Mouse (Mus musculus): ENCODE results near the gene Scimp. TPM values are rescaled to one million over a fixed set of nuclear protein-coding genes. Genes with fewer than 3 reads are reported as not detected.

Scimp gene
- polyA plus RNA-seq (2015; fragmentation: Nextera tagmentation; extraction: Ambion mirVana) = 0.57 and 1.0 TPM in 2 replicates

DNA sequence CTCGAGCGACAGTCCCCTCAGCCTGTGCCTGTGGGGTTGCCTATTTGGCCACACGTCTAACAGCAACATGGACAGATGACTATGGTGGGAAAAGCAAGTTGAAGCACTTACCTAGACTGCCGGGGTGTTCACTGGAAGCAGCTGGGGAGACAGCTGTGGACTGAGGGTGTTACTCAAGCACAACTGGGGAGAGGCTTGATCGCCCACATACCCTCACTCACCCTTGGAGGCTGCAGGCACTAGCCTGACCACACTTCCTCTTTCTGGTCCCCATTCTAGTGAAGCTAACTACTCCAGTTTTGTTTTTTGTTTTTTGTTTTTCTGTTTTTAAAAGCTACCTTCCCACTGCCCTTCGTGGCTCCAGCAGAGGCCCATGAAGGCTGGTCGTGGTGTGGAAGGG, at the start of gene Scimp:
Gene Scimp (minus strand): TSS at position 222 of the 400 bp plus-strand sequence.
- no peaks in the 10 kb centered on the region for H3K36me3 ChIP-seq (ENCODE audit: control insufficient read depth, insufficient read depth)
- H3K4me3 ChIP-seq (ENCODE audit: low read depth, low read length) = no peak within 1 kb of the TSS
- no peak within 1 kb of the TSS for H3K9ac ChIP-seq (ENCODE audit: low read depth, low read length)
- H3K4me2 ChIP-seq (ENCODE audit: low read depth, low read length) = no peak within 1 kb of the TSS
- WGBS (ENCODE audit: insufficient replicate concordance) = 35% methylated on average over 7 of the region's 7 CpGs
- no peak within 1 kb of the TSS for H3K27ac ChIP-seq (ENCODE audit: low read length)
- H3K9me3 ChIP-seq (replicated peaks; ENCODE audit: control insufficient read depth, low read length) = no peaks in the 10 kb centered on the region
- no peaks in the 10 kb centered on the region for H3K27me3 ChIP-seq (ENCODE audit: control insufficient read depth, insufficient read depth, low read depth, low read length)
- no peaks in the 10 kb centered on the region for H3K4me1 ChIP-seq (ENCODE audit: control insufficient read depth, low read depth, low read length)
- no peak for ATAC-seq (ENCODE audit: low read depth)

DNA sequence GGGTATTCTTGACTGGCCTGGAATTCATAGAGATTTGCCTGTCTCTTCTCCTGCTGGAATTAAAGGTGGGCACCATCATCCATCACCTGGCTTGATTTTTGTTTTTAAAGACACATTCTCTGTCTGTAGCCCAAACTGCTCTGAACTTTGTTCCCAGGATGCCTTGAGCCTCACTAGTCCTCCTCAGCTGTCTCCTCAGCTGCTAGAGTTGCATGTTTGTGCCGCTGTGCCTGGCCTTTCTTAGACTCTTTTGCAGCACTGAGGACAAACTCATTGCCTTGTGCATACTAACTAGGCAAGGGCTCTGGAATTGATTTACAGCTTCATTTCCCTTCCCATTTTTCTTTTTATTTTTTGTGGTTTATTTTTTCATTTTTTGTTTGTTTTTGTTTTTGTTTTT, 48.0 kb upstream of the Scimp start:
- WGBS (ENCODE audit: insufficient replicate concordance) = 86% methylated on average over 1 of the region's 1 CpGs
- Histone ChIP-seq H3K4me3 (ENCODE audit: low read depth, low read length) (no peak overlapping the region), H3K36me3 (ENCODE audit: control insufficient read depth, insufficient read depth) (no peaks in the 10 kb centered on the region), H3K27me3 (ENCODE audit: control insufficient read depth, insufficient read depth, low read depth, low read length) (no peaks in the 10 kb centered on the region), H3K27ac (ENCODE audit: low read length) (no peak overlapping the region), H3K4me2 (ENCODE audit: low read depth, low read length) (no peak overlapping the region), H3K9ac (ENCODE audit: low read depth, low read length) (no peak overlapping the region), H3K9me3 (replicated peaks; ENCODE audit: control insufficient read depth, low read length) (no peaks in the 10 kb centered on the region), H3K4me1 (ENCODE audit: control insufficient read depth, low read depth, low read length) (no peaks in the 10 kb centered on the region; the same call in 1 of the 2 replicates)
- ATAC-seq (ENCODE audit: low read depth) = no peak

DNA sequence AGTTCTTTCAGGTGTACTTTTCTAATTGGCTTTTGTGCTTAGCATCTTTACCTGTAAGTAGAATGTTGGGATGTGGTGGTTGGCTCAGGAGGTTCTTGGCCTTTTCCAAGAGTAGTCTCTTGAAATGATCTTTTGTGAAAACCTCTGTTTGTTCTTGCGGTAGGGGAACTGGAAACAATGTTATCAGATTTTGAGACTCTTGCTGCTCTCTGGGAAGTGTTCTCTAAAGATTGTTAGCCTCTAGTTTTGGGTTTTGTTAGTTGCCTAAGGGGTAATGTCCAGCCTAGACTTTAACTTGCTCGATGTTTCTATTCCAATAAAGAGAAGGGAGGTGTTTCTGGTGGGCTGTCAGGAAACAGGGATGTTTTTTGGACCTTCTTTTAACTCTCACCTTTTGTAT, 33.6 kb upstream of the Scimp start:
- Histone ChIP-seq H3K4me3 (ENCODE audit: low read depth, low read length) (peak overlapping the region; percentile 91), H3K4me1 (ENCODE audit: control insufficient read depth, low read depth, low read length) (peaks cover 19% of the 10 kb centered on the region), H3K9me3 (replicated peaks; ENCODE audit: control insufficient read depth, low read length) (no peaks in the 10 kb centered on the region), H3K27ac (ENCODE audit: low read length) (no peak overlapping the region), H3K4me2 (ENCODE audit: low read depth, low read length) (peak overlapping the region; percentile 93), H3K27me3 (ENCODE audit: control insufficient read depth, insufficient read depth, low read depth, low read length) (no peaks in the 10 kb centered on the region), H3K36me3 (ENCODE audit: control insufficient read depth, insufficient read depth) (no peaks in the 10 kb centered on the region), H3K9ac (ENCODE audit: low read depth, low read length) (peak overlapping the region; percentile 86)
- WGBS (ENCODE audit: insufficient replicate concordance) = 14% methylated on average over 2 of the region's 2 CpGs
- ATAC-seq (ENCODE audit: low read depth) = no peak

GRCm38 (mm10) chr11:70845457-70845978, 33.1 kb upstream of the Scimp start:
- Histone ChIP-seq H3K9ac (ENCODE audit: low read depth, low read length) (peak overlapping the region; percentile 86), H3K27ac (ENCODE audit: low read length) (peak overlapping the region; percentile 84), H3K4me2 (ENCODE audit: low read depth, low read length) (peak overlapping the region; percentile 93), H3K27me3 (ENCODE audit: control insufficient read depth, insufficient read depth, low read depth, low read length) (no peaks in the 10 kb centered on the region), H3K9me3 (replicated peaks; ENCODE audit: control insufficient read depth, low read length) (no peaks in the 10 kb centered on the region), H3K36me3 (ENCODE audit: control insufficient read depth, insufficient read depth) (no peaks in the 10 kb centered on the region), H3K4me1 (ENCODE audit: control insufficient read depth, low read depth, low read length) (peaks cover 19% of the 10 kb centered on the region), H3K4me3 (ENCODE audit: low read depth, low read length) (peak overlapping the region; percentile 91)
- no peak for ATAC-seq (ENCODE audit: low read depth)
- 1% methylated on average over 19 of the region's 19 CpGs for WGBS (ENCODE audit: insufficient replicate concordance)

- H3K36me3 ChIP-seq (ENCODE audit: control insufficient read depth, insufficient read depth) = no peaks in the 10 kb centered on the region
These were observed 32.4 kb upstream of the Scimp start, which contains the start of gene Rabep1 for GRCm38 (mm10) chr11:70844559-70845456. Gene Rabep1 (plus strand): TSS chr11:70844778.

GRCm38 (mm10) chr11:70843701-70844551, 31.5 kb upstream of the Scimp start:
- Histone ChIP-seq H3K36me3 (ENCODE audit: control insufficient read depth, insufficient read depth) (no peaks in the 10 kb centered on the region), H3K4me3 (ENCODE audit: low read depth, low read length) (peak overlapping the region; percentile 91), H3K4me2 (ENCODE audit: low read depth, low read length) (peak overlapping the region; percentile 93), H3K27ac (ENCODE audit: low read length) (peak overlapping the region; percentile 41; the same call in 1 of the 2 replicates), H3K4me1 (ENCODE audit: control insufficient read depth, low read depth, low read length) (peaks cover 19% of the 10 kb centered on the region), H3K9ac (ENCODE audit: low read depth, low read length) (peak overlapping the region; percentile 86), H3K9me3 (replicated peaks; ENCODE audit: control insufficient read depth, low read length) (no peaks in the 10 kb centered on the region), H3K27me3 (ENCODE audit: control insufficient read depth, insufficient read depth, low read depth, low read length) (no peaks in the 10 kb centered on the region)
- 31% methylated on average over 12 of the region's 12 CpGs for WGBS (ENCODE audit: insufficient replicate concordance)
- no peak for ATAC-seq (ENCODE audit: low read depth)

More at GRCm38 (mm10) chr11:70844559-70845456, 32.4 kb upstream of the Scimp start, which contains the start of gene Rabep1:
- peak within 1 kb of the TSS; percentile 91 for H3K4me3 ChIP-seq (ENCODE audit: low read depth, low read length)
- H3K4me1 ChIP-seq (ENCODE audit: control insufficient read depth, low read depth, low read length) = peaks cover 19% of the 10 kb centered on the region
- peak within 1 kb of the TSS; percentile 86 for H3K9ac ChIP-seq (ENCODE audit: low read depth, low read length)
- no peaks in the 10 kb centered on the region for H3K9me3 ChIP-seq (replicated peaks; ENCODE audit: control insufficient read depth, low read length)
- under 1% methylated on average over 74 of the region's 88 CpGs for WGBS (ENCODE audit: insufficient replicate concordance)
- peak; percentile 89 for ATAC-seq (ENCODE audit: low read depth)
- peak within 1 kb of the TSS; percentile 93 for H3K4me2 ChIP-seq (ENCODE audit: low read depth, low read length)
- H3K27ac ChIP-seq (ENCODE audit: low read length) = peak within 1 kb of the TSS; percentile 84
- H3K27me3 ChIP-seq (ENCODE audit: control insufficient read depth, insufficient read depth, low read depth, low read length) = no peaks in the 10 kb centered on the region

- no peak for ATAC-seq (ENCODE audit: low read depth)
These were observed 30.6 kb upstream of the Scimp start for GRCm38 (mm10) chr11:70842983-70843382.

GRCm38 (mm10) chr11:70838610-70839009, 26.2 kb upstream of the Scimp start:
- H3K4me1 ChIP-seq (ENCODE audit: control insufficient read depth, low read depth, low read length) = no peaks in the 10 kb centered on the region; the same call in none of the 2 replicates
- no peak overlapping the region for H3K9ac ChIP-seq (ENCODE audit: low read depth, low read length)
- H3K4me2 ChIP-seq (ENCODE audit: low read depth, low read length) = no peak overlapping the region
- H3K36me3 ChIP-seq (ENCODE audit: control insufficient read depth, insufficient read depth) = no peaks in the 10 kb centered on the region
- H3K9me3 ChIP-seq (replicated peaks; ENCODE audit: control insufficient read depth, low read length) = no peaks in the 10 kb centered on the region
- no peak overlapping the region for H3K4me3 ChIP-seq (ENCODE audit: low read depth, low read length)
- peak; percentile 30; the same call in 1 of the 2 replicates for ATAC-seq (ENCODE audit: low read depth)
- 48% methylated on average over 2 of the region's 2 CpGs for WGBS (ENCODE audit: insufficient replicate concordance)
- H3K27me3 ChIP-seq (ENCODE audit: control insufficient read depth, insufficient read depth, low read depth, low read length) = no peaks in the 10 kb centered on the region
- no peak overlapping the region for H3K27ac ChIP-seq (ENCODE audit: low read length)

More at GRCm38 (mm10) chr11:70842983-70843382, 30.6 kb upstream of the Scimp start:
- Histone ChIP-seq H3K36me3 (ENCODE audit: control insufficient read depth, insufficient read depth) (no peaks in the 10 kb centered on the region), H3K27ac (ENCODE audit: low read length) (no peak overlapping the region), H3K27me3 (ENCODE audit: control insufficient read depth, insufficient read depth, low read depth, low read length) (no peaks in the 10 kb centered on the region), H3K4me3 (ENCODE audit: low read depth, low read length) (no peak overlapping the region), H3K9ac (ENCODE audit: low read depth, low read length) (no peak overlapping the region), H3K9me3 (replicated peaks; ENCODE audit: control insufficient read depth, low read length) (no peaks in the 10 kb centered on the region), H3K4me2 (ENCODE audit: low read depth, low read length) (no peak overlapping the region), H3K4me1 (ENCODE audit: control insufficient read depth, low read depth, low read length) (peaks cover 19% of the 10 kb centered on the region)
- 29% methylated on average over 4 of the region's 4 CpGs for WGBS (ENCODE audit: insufficient replicate concordance)
